Mouse (Mus musculus): Measurements from ENCODE around the gene Thap2.

GRCm38 (mm10) chr10:115349029-115349428 lies 35.2 kb downstream of the Thap2 start:
- TF ChIP-seq POLR2A (IDR thresholded peaks at IDR 0.05; ENCODE audit: borderline replicate concordance, insufficient read depth, low read length) (no peak), CTCF (IDR thresholded peaks at IDR 0.05; ENCODE audit: borderline replicate concordance, insufficient read depth, low read depth, low read length) (no peak)
